Mouse (Mus musculus): Measurements from ENCODE around the gene Pgpep1. TPM values are rescaled to one million over a fixed set of nuclear protein-coding genes. Genes with fewer than 3 reads are reported as not detected.
A peak's percentile ranks its signal among the peaks of the same experiment; 100 is the strongest.

The Pgpep1 gene
- polyA plus RNA-seq, 1 experiment from 2014 or later, result 70.1 TPM

DNA sequence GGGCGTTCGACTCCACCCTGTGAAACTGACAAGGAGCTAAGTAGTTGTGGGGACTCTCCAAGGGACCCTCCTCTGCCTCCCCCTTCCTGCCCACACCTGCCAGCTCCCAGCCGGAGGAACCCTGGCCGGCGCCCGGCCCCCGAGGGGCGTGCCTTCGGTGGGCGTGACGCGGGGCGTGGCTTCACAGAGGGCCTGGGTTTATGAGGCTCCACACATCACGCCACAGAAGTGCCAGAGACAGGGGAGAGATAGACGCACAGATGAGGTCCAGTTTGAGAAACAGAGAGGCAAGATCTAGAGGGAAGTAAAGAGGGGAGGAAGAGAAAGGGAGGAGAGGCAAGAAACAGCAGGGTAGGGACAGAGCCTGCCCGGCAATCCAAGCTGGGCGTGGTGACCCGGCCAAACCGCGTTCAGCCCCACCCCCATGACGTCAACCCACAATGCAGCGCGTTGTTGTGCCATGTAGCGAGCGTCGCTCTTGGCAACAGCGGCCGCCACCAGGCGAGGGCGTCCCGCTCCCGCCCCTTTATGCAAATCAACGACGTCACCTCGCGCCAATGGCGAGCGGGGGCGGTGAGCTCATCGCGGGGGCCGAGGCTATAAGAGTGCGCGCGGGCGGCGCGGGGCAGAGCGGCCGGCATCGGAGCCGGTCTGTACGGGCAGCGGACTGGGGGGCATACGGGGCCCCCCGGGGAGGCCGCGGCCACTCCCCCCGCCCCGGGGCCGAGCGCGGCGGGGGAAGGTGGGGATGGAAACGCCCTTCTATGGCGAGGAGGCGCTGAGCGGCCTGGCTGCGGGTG, 38.3 kb upstream of the Pgpep1 start, which contains the start of gene Jund:
Gene Jund, plus strand, starts transcription at position 640 of the 800 bp plus-strand sequence.
- H3K4me3 ChIP-seq, result peak within 1 kb of the TSS; percentile 92
- WGBS, result under 1% methylated on average over 65 of the region's 69 CpGs
- ATAC-seq (replicated peaks), result peak; percentile 88
- H3K36me3 ChIP-seq (replicated peaks), result no peaks in the 10 kb centered on the region
- H3K4me2 ChIP-seq, result peak within 1 kb of the TSS; percentile 67
- H3K9ac ChIP-seq, result peak within 1 kb of the TSS; percentile 99
- H3K4me1 ChIP-seq, result peaks cover 55% of the 10 kb centered on the region
- H3K27me3 ChIP-seq (replicated peaks), result no peaks in the 10 kb centered on the region
- H3K27ac ChIP-seq, result peak within 1 kb of the TSS; percentile 99
- H3K9me3 ChIP-seq, result no peaks in the 10 kb centered on the region

DNA sequence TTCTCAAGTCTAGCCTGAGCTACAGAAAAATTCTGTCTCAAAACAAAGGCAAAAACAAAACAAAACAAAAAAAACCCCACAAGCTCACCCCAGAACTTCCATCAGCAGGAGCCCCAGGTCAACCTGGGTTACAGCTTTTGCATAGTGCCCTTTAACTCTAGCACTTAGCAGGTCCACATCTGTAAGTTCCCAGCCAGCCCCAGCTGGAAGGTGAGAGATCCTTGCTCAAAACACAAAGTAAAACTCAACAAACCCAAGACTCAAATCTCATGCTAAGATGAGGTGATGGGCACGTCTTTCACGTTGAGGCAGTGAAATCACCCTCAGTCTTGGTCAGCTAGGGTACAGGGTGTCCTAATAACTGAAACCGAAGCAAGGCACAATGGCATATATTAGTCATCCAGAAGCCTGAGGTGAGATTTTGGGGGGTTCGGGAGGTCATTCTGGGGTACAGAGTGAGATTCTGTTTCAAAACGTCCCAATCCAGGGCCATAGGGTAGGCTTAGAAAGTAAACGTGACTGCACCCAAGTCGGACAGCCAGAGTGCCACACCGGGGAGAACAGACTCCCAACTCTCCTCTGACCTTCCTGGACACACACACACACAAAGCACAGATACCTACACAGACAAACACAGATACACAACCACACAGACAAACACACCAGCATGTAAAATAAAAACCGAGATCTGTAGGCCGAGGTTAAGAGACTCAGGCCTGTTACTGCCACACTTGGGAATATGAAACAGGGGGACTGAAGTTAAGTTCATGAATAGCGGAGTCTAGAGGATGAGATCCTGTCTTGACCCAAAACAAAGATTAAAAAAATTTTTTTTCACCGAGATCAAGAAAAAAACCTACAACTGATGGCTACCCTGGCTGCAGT, 37.4 kb upstream of the Pgpep1 start:
- Histone ChIP-seq H3K27ac (peak overlapping the region; percentile 99), H3K4me2 (peak overlapping the region; percentile 67), H3K9ac (peak overlapping the region; percentile 44; the same call in 1 of the 2 replicates), H3K4me3 (peak overlapping the region; percentile 92), H3K36me3 (replicated peaks) (no peaks in the 10 kb centered on the region), H3K27me3 (replicated peaks) (no peaks in the 10 kb centered on the region), H3K9me3 (no peaks in the 10 kb centered on the region), H3K4me1 (peaks cover 46% of the 10 kb centered on the region)
- ATAC-seq (replicated peaks), result no peak
- 70% methylated on average over 12 of the region's 12 CpGs for WGBS

- WGBS, result 38% methylated on average over 4 of the region's 4 CpGs
- H3K27ac ChIP-seq, result peak overlapping the region; percentile 99
- no peak for ATAC-seq (replicated peaks)
- peaks cover 44% of the 10 kb centered on the region for H3K4me1 ChIP-seq
- peak overlapping the region; percentile 55 for H3K4me2 ChIP-seq
- no peaks in the 10 kb centered on the region for H3K36me3 ChIP-seq (replicated peaks)
- H3K27me3 ChIP-seq (replicated peaks), result no peaks in the 10 kb centered on the region
- H3K9ac ChIP-seq, result peak overlapping the region; percentile 36; the same call in 1 of the 2 replicates
- no peaks in the 10 kb centered on the region for H3K9me3 ChIP-seq
- peak overlapping the region; percentile 23; the same call in 1 of the 2 replicates for H3K4me3 ChIP-seq
Measured at GRCm38 (mm10) chr8:70696946-70697345, 36.8 kb upstream of the Pgpep1 start.

DNA sequence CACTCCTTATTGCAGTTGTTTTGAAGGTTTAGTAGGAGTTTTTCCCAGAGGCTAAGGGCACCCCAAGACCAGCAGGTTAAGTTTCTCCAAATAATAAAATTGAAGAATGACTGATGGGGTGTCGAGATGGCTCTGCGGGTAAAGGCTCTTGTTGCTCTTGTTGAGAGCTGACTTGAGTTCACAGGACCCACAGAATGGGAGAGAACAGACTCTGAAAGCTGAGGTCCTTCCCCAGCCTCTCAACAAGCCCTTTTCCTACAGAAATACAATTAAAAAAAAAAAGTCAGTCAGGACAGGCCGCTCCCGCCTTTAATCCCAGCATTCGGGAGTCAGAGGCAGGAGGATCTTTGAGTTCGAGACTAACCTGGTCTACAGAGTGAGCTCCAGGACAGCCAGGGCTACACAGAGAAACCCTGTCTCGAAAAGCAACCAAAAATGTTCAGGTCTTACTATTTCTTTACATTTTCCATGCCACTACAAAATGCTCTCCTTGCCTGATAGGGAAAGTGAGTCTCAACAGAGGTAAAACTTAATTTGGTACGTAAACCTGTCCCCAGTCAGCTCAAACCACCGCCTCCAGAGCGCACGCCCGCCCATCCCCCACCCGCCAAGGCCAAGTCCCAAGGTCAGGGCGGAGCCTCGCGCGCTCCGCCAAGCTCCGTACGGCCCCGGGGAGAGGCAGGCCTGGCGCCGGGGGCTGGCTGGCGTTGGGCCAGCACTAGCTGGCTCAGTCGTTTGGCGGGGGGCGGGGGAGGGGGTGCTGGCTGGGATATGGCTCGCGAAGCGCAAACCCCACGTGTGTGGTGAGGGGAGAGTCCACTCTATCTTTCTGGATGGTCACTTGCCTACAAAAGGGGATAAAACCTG, 36.1 kb upstream of the Pgpep1 start:
- ATAC-seq (replicated peaks), result no peak
- H3K27me3 ChIP-seq (replicated peaks), result no peaks in the 10 kb centered on the region
- WGBS, result 6% methylated on average over 31 of the region's 31 CpGs
- no peaks in the 10 kb centered on the region for H3K9me3 ChIP-seq
- peak overlapping the region; percentile 23 for H3K4me3 ChIP-seq
- H3K9ac ChIP-seq, result peak overlapping the region; percentile 36
- peaks cover 44% of the 10 kb centered on the region for H3K4me1 ChIP-seq
- peak overlapping the region; percentile 55 for H3K4me2 ChIP-seq
- peak overlapping the region; percentile 99 for H3K27ac ChIP-seq
- H3K36me3 ChIP-seq (replicated peaks), result no peaks in the 10 kb centered on the region

GRCm38 (mm10) chr8:70695318-70696018, 35.3 kb upstream of the Pgpep1 start:
- WGBS, result 38% methylated on average over 32 of the region's 32 CpGs
- Histone ChIP-seq H3K36me3 (replicated peaks) (no peaks in the 10 kb centered on the region), H3K27me3 (replicated peaks) (no peaks in the 10 kb centered on the region), H3K4me1 (peaks cover 38% of the 10 kb centered on the region), H3K9me3 (no peaks in the 10 kb centered on the region), H3K4me3 (no peak overlapping the region), H3K4me2 (no peak overlapping the region), H3K9ac (no peak overlapping the region), H3K27ac (no peak overlapping the region)
- ATAC-seq (replicated peaks), result no peak

DNA sequence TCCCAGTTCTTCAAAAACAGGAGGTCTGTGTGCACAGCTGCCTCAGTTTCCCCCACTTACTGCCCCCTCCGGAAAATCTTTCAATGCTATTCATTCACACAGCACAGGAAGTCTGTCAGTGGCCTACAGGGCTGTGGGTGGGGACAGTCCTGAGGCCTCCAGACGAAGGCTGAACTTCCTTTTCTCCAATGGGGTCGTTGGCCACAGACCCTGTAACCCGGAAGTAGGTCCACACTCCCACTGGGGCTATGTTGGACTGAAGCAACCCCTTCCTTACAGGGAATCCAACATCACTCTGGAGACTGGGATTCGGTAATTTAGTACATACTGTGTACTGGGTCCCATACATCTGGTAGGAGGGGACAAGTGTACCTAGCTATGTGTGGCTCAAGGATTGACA, 33.4 kb upstream of the Pgpep1 start:
- no peak overlapping the region for H3K27ac ChIP-seq
- H3K4me2 ChIP-seq, result no peak overlapping the region
- no peak overlapping the region for H3K9ac ChIP-seq
- H3K4me1 ChIP-seq, result peaks cover 38% of the 10 kb centered on the region
- no peaks in the 10 kb centered on the region for H3K27me3 ChIP-seq (replicated peaks)
- no peak overlapping the region for H3K4me3 ChIP-seq
- no peaks in the 10 kb centered on the region for H3K9me3 ChIP-seq
- no peak for ATAC-seq (replicated peaks)
- H3K36me3 ChIP-seq (replicated peaks), result no peaks in the 10 kb centered on the region
- WGBS, result 81% methylated on average over 5 of the region's 5 CpGs

GRCm38 (mm10) chr8:70691727-70692231, 31.6 kb upstream of the Pgpep1 start:
- Histone ChIP-seq H3K4me1 (peaks cover 25% of the 10 kb centered on the region), H3K9me3 (no peaks in the 10 kb centered on the region), H3K36me3 (replicated peaks) (no peaks in the 10 kb centered on the region), H3K4me2 (peak overlapping the region; percentile 62), H3K27ac (no peak overlapping the region), H3K27me3 (replicated peaks) (no peaks in the 10 kb centered on the region), H3K4me3 (peak overlapping the region; percentile 28), H3K9ac (peak overlapping the region; percentile 35; the same call in 1 of the 2 replicates)
- peak; percentile 32 for ATAC-seq (replicated peaks)
- 2% methylated on average over 20 of the region's 20 CpGs for WGBS

GRCm38 (mm10) chr8:70691230-70691629, 31.0 kb upstream of the Pgpep1 start:
- Histone ChIP-seq H3K9ac (0 out of 2 replicates have a peak overlapping the region, but pooled peaks have one; percentile 35), H3K36me3 (replicated peaks) (no peaks in the 10 kb centered on the region), H3K4me3 (peak overlapping the region; percentile 28), H3K9me3 (no peaks in the 10 kb centered on the region), H3K4me2 (peak overlapping the region; percentile 62), H3K27ac (no peak overlapping the region), H3K4me1 (peaks cover 20% of the 10 kb centered on the region), H3K27me3 (replicated peaks) (no peaks in the 10 kb centered on the region)
- WGBS, result 64% methylated on average over 4 of the region's 4 CpGs
- ATAC-seq (replicated peaks), result no peak

- WGBS, result 80% methylated on average over 5 of the region's 5 CpGs
- Histone ChIP-seq H3K9me3 (no peaks in the 10 kb centered on the region), H3K4me1 (peaks cover 13% of the 10 kb centered on the region), H3K4me2 (no peak overlapping the region), H3K27ac (no peak overlapping the region), H3K27me3 (replicated peaks) (no peaks in the 10 kb centered on the region), H3K36me3 (replicated peaks) (no peaks in the 10 kb centered on the region), H3K4me3 (no peak overlapping the region), H3K9ac (no peak overlapping the region)
- 0 out of 2 replicates have a peak, but pooled peaks have one; percentile 14 for ATAC-seq (replicated peaks)
Measured at GRCm38 (mm10) chr8:70689892-70690390, 29.8 kb upstream of the Pgpep1 start.

GRCm38 (mm10) chr8:70688136-70688535, 27.9 kb upstream of the Pgpep1 start:
- no peak overlapping the region for H3K4me3 ChIP-seq
- H3K27me3 ChIP-seq (replicated peaks), result no peaks in the 10 kb centered on the region
- no peaks in the 10 kb centered on the region for H3K9me3 ChIP-seq
- H3K4me2 ChIP-seq, result no peak overlapping the region
- ATAC-seq (replicated peaks), result no peak
- no peak overlapping the region for H3K9ac ChIP-seq
- H3K27ac ChIP-seq, result no peak overlapping the region
- WGBS, result 93% methylated on average over 3 of the region's 3 CpGs
- no peaks in the 10 kb centered on the region for H3K36me3 ChIP-seq (replicated peaks)
- H3K4me1 ChIP-seq, result peaks cover 17% of the 10 kb centered on the region

DNA sequence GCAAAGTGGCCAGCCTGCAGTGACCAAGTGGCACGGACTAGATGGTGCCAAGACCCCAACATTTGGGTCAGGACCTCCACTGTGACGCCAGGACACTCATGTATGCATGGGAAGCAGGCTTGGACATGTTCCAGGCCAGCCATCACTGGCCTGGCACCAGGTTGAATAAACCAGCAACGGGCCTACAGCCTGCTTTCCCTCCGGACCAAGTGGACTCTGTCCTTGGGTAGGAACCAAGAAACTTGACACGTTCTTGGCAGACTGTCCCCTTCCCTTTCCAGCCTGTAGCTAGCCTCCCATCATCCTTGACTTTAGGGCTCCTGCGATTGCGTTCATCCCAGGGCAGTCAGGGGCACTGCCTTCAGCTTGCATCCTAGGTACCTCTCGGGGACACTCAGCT, 27.4 kb upstream of the Pgpep1 start:
- WGBS, result 90% methylated on average over 8 of the region's 8 CpGs
- ATAC-seq (replicated peaks), result no peak
- H3K4me1 ChIP-seq, result peaks cover 17% of the 10 kb centered on the region
- no peaks in the 10 kb centered on the region for H3K27me3 ChIP-seq (replicated peaks)
- H3K9ac ChIP-seq, result no peak overlapping the region
- no peak overlapping the region for H3K27ac ChIP-seq
- H3K4me2 ChIP-seq, result no peak overlapping the region
- H3K36me3 ChIP-seq (replicated peaks), result no peaks in the 10 kb centered on the region
- H3K9me3 ChIP-seq, result no peaks in the 10 kb centered on the region
- no peak overlapping the region for H3K4me3 ChIP-seq

Data from midbrain, embryonic 15.5 days (tissue).